Mouse (Mus musculus): ENCODE results near the gene Gm3159.
"Not testable (repeated sequence)": the region's sequence is repeated elsewhere in the genome, so short reads cannot be mapped to it uniquely, and the experiment has no call there.

Gm3159 gene

GRCm38 (mm10) chr14:4397226-4397625, at the start of gene Gm3159:
TSS of gene Gm3159 (plus strand) at chr14:4397526.
- not testable (repeated sequence) for DNase-seq

GRCm38 (mm10) chr14:4368991-4369390, 28.3 kb upstream of the Gm3159 start:
- not testable (repeated sequence) for DNase-seq

GRCm38 (mm10) chr14:4369691-4370090, 27.6 kb upstream of the Gm3159 start:
- DNase-seq = not testable (repeated sequence)

- not testable (repeated sequence) for DNase-seq
These were observed 19.5 kb upstream of the Gm3159 start for GRCm38 (mm10) chr14:4377871-4378270.

GRCm38 (mm10) chr14:4385606-4386005, 11.7 kb upstream of the Gm3159 start:
- DNase-seq = not testable (repeated sequence)

GRCm38 (mm10) chr14:4392841-4393530, 4.3 kb upstream of the Gm3159 start:
- not testable (repeated sequence) for DNase-seq

GRCm38 (mm10) chr14:4398624-4399023, 1.3 kb downstream of the Gm3159 start:
- DNase-seq = not testable (repeated sequence)

GRCm38 (mm10) chr14:4400115-4400789, 2.9 kb downstream of the Gm3159 start:
- not testable (repeated sequence) for DNase-seq

GRCm38 (mm10) chr14:4401245-4401644, 3.9 kb downstream of the Gm3159 start:
- DNase-seq = not testable (repeated sequence)

GRCm38 (mm10) chr14:4403840-4404239, 6.5 kb downstream of the Gm3159 start:
- not testable (repeated sequence) for DNase-seq

- not testable (repeated sequence) for DNase-seq
These were observed 12.6 kb downstream of the Gm3159 start for GRCm38 (mm10) chr14:4409939-4410338.

GRCm38 (mm10) chr14:4414965-4415835, 17.9 kb downstream of the Gm3159 start, which contains the start of gene Gm3164:
TSS of gene Gm3164 (plus strand) at chr14:4415448.
- DNase-seq = peak in 1 of 2 experiments; percentile 10

- DNase-seq = not testable (repeated sequence)
These were observed 33.4 kb downstream of the Gm3159 start, which contains the start of gene Gm3173 for GRCm38 (mm10) chr14:4430692-4431091. TSS of gene Gm3173 (plus strand) at chr14:4430992.

Data from cerebellum, adult 18-20 months (tissue).